Mouse (Mus musculus): ENCODE results near the gene 1110012L19Rik. TPM values are rescaled to one million over a fixed set of nuclear protein-coding genes. Genes with fewer than 3 reads are reported as not detected.

Gene 1110012L19Rik
- polyA plus RNA-seq, 1 experiment from 2014 or later = 27.0 TPM

Other genes starting within 250 kb of the 1110012L19Rik start
- gene Ids, start 20.8 kb upstream of the 1110012L19Rik start, polyA plus RNA-seq (2016; fragmentation: Nextera tagmentation; extraction: Ambion mirVana) = 5.4 and 5.5 TPM in 2 replicates
- gene Tmem185a, start 91.3 kb downstream of the 1110012L19Rik start, polyA plus RNA-seq (2016; fragmentation: Nextera tagmentation; extraction: Ambion mirVana) = 42.4 and 48.6 TPM in 2 replicates